ENCODE assay signal across 23 mouse cellular contexts in the genomic region with DNA sequence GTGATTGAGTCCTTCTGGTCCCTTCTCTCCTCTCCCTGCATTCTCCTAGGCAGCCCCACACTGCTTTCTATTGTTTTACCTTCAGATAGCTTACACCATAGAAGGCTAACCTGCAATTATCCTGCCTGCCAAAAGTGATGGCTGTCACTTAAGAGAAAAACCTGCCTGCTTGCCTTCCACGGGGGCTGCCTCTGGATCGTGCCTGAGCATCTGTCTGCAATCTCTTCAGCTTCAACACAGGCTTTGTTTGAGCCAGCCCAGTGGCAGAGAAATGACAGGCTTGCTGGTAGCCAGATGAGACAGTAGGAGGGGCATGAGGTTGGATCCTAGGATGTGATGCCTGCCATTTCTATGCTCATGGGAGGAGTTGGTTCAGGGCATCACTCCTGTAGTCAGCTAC.
DNase-seq lines count a peak whose midpoint lies in the region; ATAC-seq lines count a peak whose summit lies in the region.
"Had no signal": no experiment of that assay in that cellular context is flagged by ENCODE, and none has a peak within 500 bp of the region (broad histone marks: within the 10 kb centered on the region; RNA-seq: fewer than 3 reads in every experiment).

No protein-coding gene starts in this region.

- H3K27me3 ChIP-seq in midbrain, embryonic 13.5 days = no peaks in the 10 kb centered on the region
- no peaks in the 10 kb centered on the region for H3K27me3 ChIP-seq in midbrain, embryonic 11.5 days (ENCODE audit: control insufficient read depth, insufficient read depth, low read length)
- H3K27me3 ChIP-seq in embryonic facial prominence, embryonic 14.5 days (replicated peaks; ENCODE audit: control insufficient read depth, insufficient read depth, low read length) = no peaks in the 10 kb centered on the region
- H3K27me3 ChIP-seq in hindbrain, embryonic 12.5 days = no peaks in the 10 kb centered on the region
- no peaks in the 10 kb centered on the region for H3K27me3 ChIP-seq in midbrain, embryonic 16.5 days (ENCODE audit: control insufficient read depth, insufficient read depth, low read depth, low read length)
- H3K27me3 ChIP-seq: liver, embryonic 15.5 days; midbrain, embryonic 12.5 days had no signal

- DNase-seq in midbrain, embryonic 11.5 days (ENCODE audit: low spot score, missing footprints) = no peak
- DNase-seq in embryonic facial prominence, embryonic 14.5 days (ENCODE audit: low spot score) = peak; percentile 42
- DNase-seq in urinary bladder, postnatal 36 days (ENCODE audit: low spot score in 2 of 2) = no peak
- no peak for DNase-seq in gastrocnemius, postnatal 10 days
- DNase-seq: adrenal gland, adult 2 months; B cell, adult 2 months; cerebellum, adult 9-10 months; gastrocnemius, postnatal 36 days; heart, postnatal 10 days; kidney, adult 2 months; kidney, postnatal 10 days; layer of hippocampus, postnatal 36 days; thymus, postnatal 36 days had no signal

- H3K27ac ChIP-seq in midbrain, embryonic 13.5 days = peak overlapping the region; percentile 51; the same call in 1 of the 2 replicates
- H3K27ac ChIP-seq in midbrain, embryonic 11.5 days (ENCODE audit: low read depth, low read length) = no peak overlapping the region
- no peak overlapping the region for H3K27ac ChIP-seq in embryonic facial prominence, embryonic 14.5 days (replicated peaks; ENCODE audit: low read depth, low read length)
- 0 out of 2 replicates have a peak overlapping the region, but pooled peaks have one; percentile 30 for H3K27ac ChIP-seq in hindbrain, embryonic 12.5 days
- no peak overlapping the region for H3K27ac ChIP-seq in midbrain, embryonic 16.5 days (ENCODE audit: low read length)
- H3K27ac ChIP-seq: liver, embryonic 15.5 days; macrophage; midbrain, embryonic 12.5 days had no signal

- ATAC-seq in midbrain, embryonic 13.5 days = no peak
- ATAC-seq in midbrain, embryonic 11.5 days (ENCODE audit: low FRiP score) = no peak
- ATAC-seq in embryonic facial prominence, embryonic 14.5 days (ENCODE audit: low read depth) = no peak
- no peak for ATAC-seq in hindbrain, embryonic 12.5 days (ENCODE audit: low FRiP score)
- ATAC-seq in midbrain, embryonic 16.5 days = peak; percentile 36; the same call in 1 of the 2 replicates
- no peak for ATAC-seq in CD4-positive, CD25-positive, alpha-beta regulatory T cell, adult 4 months
- ATAC-seq: inflammation-experienced regulatory T-cells, adult 6 months had no signal

- no peak overlapping the region for H3K4me3 ChIP-seq in midbrain, embryonic 13.5 days (replicated peaks)
- H3K4me3 ChIP-seq in midbrain, embryonic 11.5 days (ENCODE audit: low read depth, low read length) = no peak overlapping the region
- no peak overlapping the region for H3K4me3 ChIP-seq in embryonic facial prominence, embryonic 14.5 days (ENCODE audit: low read depth, low read length)
- H3K4me3 ChIP-seq in hindbrain, embryonic 12.5 days = no peak overlapping the region
- no peak overlapping the region for H3K4me3 ChIP-seq in midbrain, embryonic 16.5 days (ENCODE audit: low read depth, low read length)
- H3K4me3 ChIP-seq: erythroblast, embryonic 14.5 days; liver, embryonic 15.5 days; midbrain, embryonic 12.5 days had no signal

- H3K9me3 ChIP-seq in midbrain, embryonic 13.5 days = no peaks in the 10 kb centered on the region
- H3K9me3 ChIP-seq in midbrain, embryonic 11.5 days (ENCODE audit: control insufficient read depth, low read length) = no peaks in the 10 kb centered on the region
- H3K9me3 ChIP-seq in embryonic facial prominence, embryonic 14.5 days (ENCODE audit: control insufficient read depth, low read length) = no peaks in the 10 kb centered on the region
- no peaks in the 10 kb centered on the region for H3K9me3 ChIP-seq in hindbrain, embryonic 12.5 days (replicated peaks)
- no peaks in the 10 kb centered on the region for H3K9me3 ChIP-seq in midbrain, embryonic 16.5 days (replicated peaks; ENCODE audit: control insufficient read depth, low read length, poor library complexity, severe bottlenecking)
- H3K9me3 ChIP-seq: liver, embryonic 15.5 days; midbrain, embryonic 12.5 days had no signal

- no peaks in the 10 kb centered on the region for H3K36me3 ChIP-seq in midbrain, embryonic 13.5 days
- no peaks in the 10 kb centered on the region for H3K36me3 ChIP-seq in midbrain, embryonic 11.5 days (ENCODE audit: control insufficient read depth, insufficient read depth, low read length)
- no peaks in the 10 kb centered on the region for H3K36me3 ChIP-seq in embryonic facial prominence, embryonic 14.5 days (ENCODE audit: control insufficient read depth, insufficient read depth, low read length)
- no peaks in the 10 kb centered on the region for H3K36me3 ChIP-seq in hindbrain, embryonic 12.5 days
- H3K36me3 ChIP-seq in midbrain, embryonic 16.5 days (ENCODE audit: control insufficient read depth, insufficient read depth, low read length) = no peaks in the 10 kb centered on the region
- H3K36me3 ChIP-seq: liver, embryonic 15.5 days; midbrain, embryonic 12.5 days had no signal

- no peaks in the 10 kb centered on the region for H3K4me1 ChIP-seq in midbrain, embryonic 13.5 days (replicated peaks)
- no peaks in the 10 kb centered on the region for H3K4me1 ChIP-seq in midbrain, embryonic 11.5 days (ENCODE audit: control insufficient read depth, insufficient read depth, low read length)
- peaks cover 8% of the 10 kb centered on the region; the same call in 1 of the 2 replicates for H3K4me1 ChIP-seq in embryonic facial prominence, embryonic 14.5 days (ENCODE audit: control insufficient read depth, insufficient read depth, low read length)
- H3K4me1 ChIP-seq in hindbrain, embryonic 12.5 days = no peaks in the 10 kb centered on the region
- no peaks in the 10 kb centered on the region for H3K4me1 ChIP-seq in midbrain, embryonic 16.5 days (ENCODE audit: control insufficient read depth, insufficient read depth, low read length)
- H3K4me1 ChIP-seq: liver, embryonic 15.5 days; midbrain, embryonic 12.5 days had no signal

- no peak overlapping the region for H3K4me2 ChIP-seq in midbrain, embryonic 13.5 days (replicated peaks)
- no peak overlapping the region for H3K4me2 ChIP-seq in midbrain, embryonic 11.5 days
- H3K4me2 ChIP-seq in embryonic facial prominence, embryonic 14.5 days (ENCODE audit: low read depth, low read length) = no peak overlapping the region
- no peak overlapping the region for H3K4me2 ChIP-seq in hindbrain, embryonic 12.5 days (replicated peaks)
- no peak overlapping the region for H3K4me2 ChIP-seq in midbrain, embryonic 16.5 days (ENCODE audit: low read length)
- H3K4me2 ChIP-seq: heart, embryonic 11.5 days; liver, embryonic 15.5 days; midbrain, embryonic 12.5 days had no signal

- 30% methylated on average over 2 of the region's 2 CpGs for WGBS in midbrain, embryonic 13.5 days
- WGBS in midbrain, embryonic 11.5 days = 61% methylated on average over 2 of the region's 2 CpGs
- WGBS in embryonic facial prominence, embryonic 14.5 days = 13% methylated on average over 2 of the region's 2 CpGs
- 30% methylated on average over 2 of the region's 2 CpGs for WGBS in hindbrain, embryonic 12.5 days
- WGBS in midbrain, embryonic 16.5 days = 26% methylated on average over 2 of the region's 2 CpGs

- no peak overlapping the region for H3K9ac ChIP-seq in midbrain, embryonic 13.5 days (replicated peaks)
- no peak overlapping the region for H3K9ac ChIP-seq in midbrain, embryonic 11.5 days (ENCODE audit: low read length)
- no peak overlapping the region for H3K9ac ChIP-seq in embryonic facial prominence, embryonic 14.5 days (ENCODE audit: low read depth, low read length)
- no peak overlapping the region for H3K9ac ChIP-seq in hindbrain, embryonic 12.5 days
- no peak overlapping the region for H3K9ac ChIP-seq in midbrain, embryonic 16.5 days (ENCODE audit: low read depth, low read length)
- H3K9ac ChIP-seq: liver, embryonic 15.5 days; midbrain, embryonic 12.5 days had no signal

Comparison
In these comparisons a context has a peak if more than half of its experiments do, and no peak if none do; other contexts are left out.
1. H3K27ac ChIP-seq: peak in midbrain, embryonic 13.5 days (single experiment) and hindbrain, embryonic 12.5 days (single experiment); none in midbrain, embryonic 11.5 days (single experiment), embryonic facial prominence, embryonic 14.5 days (single experiment) and midbrain, embryonic 16.5 days (single experiment).